Mouse (Mus musculus) brain, adult 2 months (tissue): ENCODE measurements around the gene Cend1.

Experiments used
- DNase-seq: peaks from one replicate; pipeline ENCODE4 v3.0.0; 2011; ENCODE audit warnings: low read depth, low spot score

Gene Cend1

GRCm38 (mm10) chr7:141443081-141443821 lies 14.0 kb upstream of the Cend1 start:
- no peak for DNase-seq

- DNase-seq = no peak
These were observed 12.9 kb upstream of the Cend1 start for GRCm38 (mm10) chr7:141442199-141442598.

- no peak for DNase-seq
These were observed 12.2 kb upstream of the Cend1 start for GRCm38 (mm10) chr7:141441460-141441859.

GRCm38 (mm10) chr7:141440613-141441012 lies 11.3 kb upstream of the Cend1 start:
- peak; percentile 79 for DNase-seq

GRCm38 (mm10) chr7:141439811-141440210 lies 10.5 kb upstream of the Cend1 start:
- DNase-seq = no peak

- no peak for DNase-seq
These were observed 9.9 kb upstream of the Cend1 start for GRCm38 (mm10) chr7:141439140-141439679.

- DNase-seq = peak; percentile 89
These were observed 9.1 kb upstream of the Cend1 start for GRCm38 (mm10) chr7:141438201-141438968.

GRCm38 (mm10) chr7:141437178-141438120 lies 8.2 kb upstream of the Cend1 start, which contains the start of gene Slc25a22:
Gene Slc25a22 (minus strand): TSS chr7:141437892.
- DNase-seq = peak; percentile 89

GRCm38 (mm10) chr7:141436523-141436892 lies 7.2 kb upstream of the Cend1 start:
- DNase-seq = no peak

GRCm38 (mm10) chr7:141435856-141436522 lies 6.7 kb upstream of the Cend1 start:
- no peak for DNase-seq

GRCm38 (mm10) chr7:141435129-141435855 lies 6.0 kb upstream of the Cend1 start:
- peak; percentile 90 for DNase-seq

- peak; percentile 95 for DNase-seq
These were observed 5.2 kb upstream of the Cend1 start for GRCm38 (mm10) chr7:141434464-141434863.

GRCm38 (mm10) chr7:141433517-141434400 lies 4.5 kb upstream of the Cend1 start:
- DNase-seq = peak; percentile 60

GRCm38 (mm10) chr7:141432741-141433516 lies 3.6 kb upstream of the Cend1 start:
- peak; percentile 97 for DNase-seq

- peak; percentile 58 for DNase-seq
These were observed 2.9 kb upstream of the Cend1 start for GRCm38 (mm10) chr7:141432186-141432611.

- DNase-seq = no peak
These were observed 2.3 kb upstream of the Cend1 start for GRCm38 (mm10) chr7:141431434-141432185.

GRCm38 (mm10) chr7:141430585-141431240 lies 1.4 kb upstream of the Cend1 start:
- DNase-seq = no peak
